Mouse (Mus musculus) limb, embryonic 13.5 days (tissue): ENCODE results near the gene Gm20388. TPM values are rescaled to one million over a fixed set of nuclear protein-coding genes. Genes with fewer than 3 reads are reported as not detected.

Source experiments
- ATAC-seq: fragments of 200-750 bp; cut with Nextera tagmentation; 2 replicates; pipeline ENCODE4 v1.8.0; 2017; ENCODE audit warnings: low read depth, moderate number of reproducible peaks, moderate TSS enrichment; ENCODE audit not compliant: low FRiP score
- H3K27ac ChIP-seq: fragments of 300-500 bp; sonication (generic); 2 replicates; pipeline ENCODE4 v1.5.1; 2015; ENCODE audit warnings: inconsistent platforms, mild to moderate bottlenecking, moderate library complexity
- H3K27me3 ChIP-seq: fragments of 300-500 bp; sonication (generic); 2 replicates; pipeline ENCODE4 v1.6.1; 2015; ENCODE audit warnings: mild to moderate bottlenecking, inconsistent platforms
- H3K36me3 ChIP-seq: fragments of 300-500 bp; sonication (generic); 2 replicates; pipeline ENCODE4 v1.6.1; 2015; ENCODE audit warnings: inconsistent platforms, mild to moderate bottlenecking, moderate library complexity
- H3K4me1 ChIP-seq: fragments of 300-500 bp; sonication (generic); 2 replicates; pipeline ENCODE4 v1.6.1; 2015; ENCODE audit warnings: inconsistent platforms
- H3K4me2 ChIP-seq: fragments of 300-500 bp; sonication (generic); replicated peaks from 2 replicates; pipeline ENCODE4 v1.6.1; 2015; ENCODE audit warnings: inconsistent platforms, mild to moderate bottlenecking, moderate library complexity
- H3K4me3 ChIP-seq: fragments of 300-500 bp; sonication (generic); 2 replicates; pipeline ENCODE4 v1.5.1; 2015; ENCODE audit warnings: moderate library complexity, mild to moderate bottlenecking, inconsistent platforms
- H3K9ac ChIP-seq: fragments of 300-500 bp; sonication (generic); 2 replicates; pipeline ENCODE4 v1.6.1; 2015; ENCODE audit warnings: mild to moderate bottlenecking, inconsistent platforms
- H3K9me3 ChIP-seq: fragments of 300-500 bp; sonication (generic); 2 replicates; pipeline ENCODE4 v1.6.1; 2016; ENCODE audit warnings: inconsistent platforms
- WGBS: fragments of 180-500 bp; shearing (Covaris S2); methylation state at CpG from one replicate; pipeline ENCODE4 v1.1.7; 2015; 5-methylcytosine and 5-hydroxymethylcytosine counted together
- polyA plus RNA-seq: library from polyadenylated mRNA; unstranded; fragments of >200 nt; fragmentation: Nextera tagmentation; extraction: Ambion mirVana; gene quantifications from 2 replicates; pipeline ENCODE4 v1.2.1, GENCODE M21; 2015

Gene Gm20388
- polyA plus RNA-seq, 1 experiment from 2014 or later: 7.1 TPM

DNA sequence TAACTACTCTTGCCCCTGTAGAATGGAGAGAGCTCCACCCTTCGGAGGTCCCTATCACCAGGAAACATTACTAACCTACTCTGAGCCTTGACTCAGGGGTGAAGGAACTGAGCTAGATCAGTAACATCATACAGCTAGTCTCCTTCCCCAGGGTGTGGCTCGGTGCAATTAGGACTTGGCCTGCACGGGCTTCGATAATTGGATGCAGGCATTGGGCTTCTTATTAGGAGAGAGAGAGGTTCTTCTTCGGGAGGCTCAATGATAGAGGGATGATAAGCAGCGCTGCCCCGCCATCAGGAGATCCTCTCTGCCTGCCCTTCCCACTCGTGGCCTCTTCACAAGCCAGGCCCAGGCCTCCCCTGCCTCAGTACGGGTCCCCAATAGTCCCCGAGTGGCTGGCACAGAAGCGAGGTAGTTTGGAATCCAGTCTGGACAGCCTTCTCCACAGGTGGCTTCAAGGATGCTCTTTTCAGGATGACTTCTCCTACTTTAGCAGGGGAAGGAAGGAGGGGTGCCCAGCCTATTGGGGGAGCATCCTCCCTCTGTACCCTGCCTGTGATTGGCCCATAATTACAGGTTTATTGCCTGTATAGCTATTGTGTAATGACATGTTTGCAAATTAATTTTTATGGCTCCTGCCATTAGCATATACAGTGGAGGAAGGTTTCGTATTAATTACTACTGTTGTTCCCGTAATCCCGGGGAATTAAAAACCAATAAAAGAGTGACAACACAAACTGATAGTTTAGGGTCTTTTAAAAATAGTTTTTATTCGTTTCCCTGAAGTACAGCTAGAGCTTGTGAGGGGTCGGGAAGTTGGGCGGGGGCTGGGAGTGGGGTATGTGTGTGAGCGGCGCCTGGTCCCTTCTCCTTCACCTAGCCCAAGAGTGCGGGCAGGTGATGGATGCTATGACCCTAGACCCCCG lies 575.2 kb downstream of the Gm20388 start:
- Histone ChIP-seq H3K36me3 (no peaks in the 10 kb centered on the region), H3K9me3 (no peaks in the 10 kb centered on the region), H3K4me2 (peak overlapping the region; percentile 100), H3K27me3 (peaks cover 62% of the 10 kb centered on the region), H3K27ac (no peak overlapping the region), H3K4me3 (peak overlapping the region; percentile 72; the same call in 1 of the 2 replicates), H3K9ac (peak overlapping the region; percentile 20; the same call in 1 of the 2 replicates), H3K4me1 (peaks cover 69% of the 10 kb centered on the region)
- no peak for ATAC-seq
- 17% methylated on average over 21 of the region's 21 CpGs for WGBS

DNA sequence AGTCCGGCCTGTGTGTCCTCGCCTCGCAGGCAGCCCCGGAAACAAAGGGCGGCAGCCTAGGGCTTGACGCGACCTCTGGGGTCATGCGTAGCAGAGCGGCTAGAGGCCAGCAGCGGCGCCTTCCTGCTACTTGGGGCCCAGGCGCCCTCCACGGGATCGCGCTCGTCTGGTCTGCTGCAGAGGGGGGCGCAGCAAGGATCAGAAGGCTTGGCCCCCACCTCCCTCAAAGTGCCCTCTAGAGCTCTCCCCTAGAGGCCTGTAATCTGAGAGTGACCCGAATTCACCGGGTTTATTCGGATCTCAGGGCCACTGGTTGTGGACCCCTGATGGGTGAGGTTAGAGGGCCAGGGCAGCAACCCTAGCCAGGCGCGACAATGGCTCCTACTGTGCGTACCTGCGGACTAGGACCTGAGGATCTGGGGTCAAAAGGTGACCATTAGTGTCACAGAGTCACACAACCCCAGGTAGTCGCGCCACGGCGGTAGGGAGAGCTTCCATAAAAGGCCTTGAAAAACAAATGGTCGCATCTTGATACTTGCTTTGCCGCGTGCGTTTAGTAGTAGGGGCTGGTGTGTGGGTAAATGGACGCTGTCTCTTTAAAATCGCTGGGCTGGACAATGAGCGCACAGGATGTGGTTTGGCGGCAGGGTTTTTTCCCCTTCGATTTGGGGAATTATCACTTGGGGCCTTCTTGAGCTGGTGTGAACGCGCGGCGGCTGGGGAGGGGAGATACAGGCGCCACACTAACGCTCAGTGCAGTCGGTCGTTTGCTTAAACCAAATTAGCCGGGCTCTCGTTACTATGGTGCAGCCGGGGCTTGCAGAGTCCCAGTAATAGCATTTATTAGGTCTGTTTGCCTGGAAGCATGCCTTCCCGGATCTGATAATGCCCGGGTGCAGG lies 576.1 kb downstream of the Gm20388 start:
- Histone ChIP-seq H3K27ac (0 out of 2 replicates have a peak overlapping the region, but pooled peaks have one; percentile 63), H3K9ac (peak overlapping the region; percentile 79; the same call in 1 of the 2 replicates), H3K4me2 (peak overlapping the region; percentile 100), H3K4me3 (peak overlapping the region; percentile 72), H3K36me3 (no peaks in the 10 kb centered on the region), H3K9me3 (no peaks in the 10 kb centered on the region), H3K4me1 (peaks cover 78% of the 10 kb centered on the region), H3K27me3 (peaks cover 71% of the 10 kb centered on the region)
- 1% methylated on average over 50 of the region's 50 CpGs for WGBS
- peak; percentile 7; the same call in 1 of the 2 replicates for ATAC-seq

DNA sequence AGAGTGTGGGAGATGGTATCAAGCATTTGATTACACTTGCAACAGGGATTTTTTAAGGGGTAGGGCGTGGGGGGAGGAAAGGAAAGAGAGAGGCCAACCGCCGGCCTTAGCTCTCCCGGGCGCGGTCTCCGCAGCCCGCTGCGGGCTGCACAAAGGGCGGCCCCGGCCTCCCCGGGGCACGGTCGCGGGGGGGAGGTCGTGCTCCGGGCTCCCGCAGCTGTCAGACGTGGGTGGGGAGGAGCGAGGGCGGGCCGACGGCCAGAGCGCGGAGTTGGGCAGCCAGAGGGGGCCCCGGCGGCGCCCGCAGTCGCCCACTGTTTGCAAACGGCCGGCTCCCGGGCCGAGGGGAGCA lies 576.7 kb downstream of the Gm20388 start:
- Histone ChIP-seq H3K4me1 (peaks cover 85% of the 10 kb centered on the region), H3K9me3 (no peaks in the 10 kb centered on the region), H3K27ac (peak overlapping the region; percentile 63), H3K27me3 (peaks cover 68% of the 10 kb centered on the region), H3K9ac (peak overlapping the region; percentile 79), H3K4me3 (peak overlapping the region; percentile 72), H3K4me2 (peak overlapping the region; percentile 100), H3K36me3 (no peaks in the 10 kb centered on the region)
- ATAC-seq: peak; percentile 18; the same call in 1 of the 2 replicates
- WGBS: 0% methylated on average over 14 of the region's 34 CpGs

DNA sequence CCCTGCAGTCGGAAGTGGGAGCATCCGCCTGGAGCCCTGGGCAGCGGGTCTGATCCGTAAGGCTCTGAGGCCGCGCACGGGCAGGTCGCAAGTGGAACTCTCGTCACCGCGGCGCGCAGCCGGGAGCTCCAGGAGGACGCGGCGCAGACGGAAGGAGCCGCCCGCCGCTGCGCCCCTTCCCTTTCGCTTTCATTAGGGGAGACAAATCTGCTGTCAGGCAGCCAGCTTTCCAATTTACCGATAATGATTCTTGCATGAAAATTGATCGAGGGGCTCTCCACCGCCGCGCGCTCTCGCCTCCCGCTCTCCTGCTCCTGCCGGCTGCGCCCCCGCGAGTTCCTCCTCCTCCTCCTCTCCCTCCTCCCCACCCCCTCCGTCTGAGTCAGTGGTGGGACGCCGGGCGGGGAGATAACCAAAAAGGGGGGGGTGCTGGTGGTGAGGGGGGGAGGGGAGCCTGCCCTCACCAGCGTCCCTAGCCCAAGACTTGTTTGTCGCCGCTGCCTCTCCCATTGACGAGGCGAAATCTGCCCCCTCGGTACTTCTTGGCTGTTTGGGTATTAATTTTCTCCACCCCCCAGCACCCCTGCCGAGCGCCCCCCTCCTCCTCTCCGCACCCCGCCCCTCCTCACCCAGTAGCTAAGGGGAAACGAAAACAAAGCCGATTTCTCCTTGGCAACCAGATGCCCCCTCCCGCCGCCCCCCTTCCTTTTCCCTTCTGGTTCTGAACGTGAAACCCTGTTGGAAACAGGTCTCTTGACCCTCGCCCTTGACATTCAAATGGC lies 577.3 kb downstream of the Gm20388 start:
- H3K4me1 ChIP-seq: peaks cover 90% of the 10 kb centered on the region
- peak overlapping the region; percentile 100 for H3K4me2 ChIP-seq
- H3K9ac ChIP-seq: peak overlapping the region; percentile 79
- no peaks in the 10 kb centered on the region for H3K36me3 ChIP-seq
- WGBS: under 1% methylated on average over 53 of the region's 55 CpGs
- peak overlapping the region; percentile 63 for H3K27ac ChIP-seq
- H3K9me3 ChIP-seq: no peaks in the 10 kb centered on the region
- H3K4me3 ChIP-seq: peak overlapping the region; percentile 72
- ATAC-seq: peak; percentile 21; the same call in 1 of the 2 replicates
- peaks cover 69% of the 10 kb centered on the region for H3K27me3 ChIP-seq

DNA sequence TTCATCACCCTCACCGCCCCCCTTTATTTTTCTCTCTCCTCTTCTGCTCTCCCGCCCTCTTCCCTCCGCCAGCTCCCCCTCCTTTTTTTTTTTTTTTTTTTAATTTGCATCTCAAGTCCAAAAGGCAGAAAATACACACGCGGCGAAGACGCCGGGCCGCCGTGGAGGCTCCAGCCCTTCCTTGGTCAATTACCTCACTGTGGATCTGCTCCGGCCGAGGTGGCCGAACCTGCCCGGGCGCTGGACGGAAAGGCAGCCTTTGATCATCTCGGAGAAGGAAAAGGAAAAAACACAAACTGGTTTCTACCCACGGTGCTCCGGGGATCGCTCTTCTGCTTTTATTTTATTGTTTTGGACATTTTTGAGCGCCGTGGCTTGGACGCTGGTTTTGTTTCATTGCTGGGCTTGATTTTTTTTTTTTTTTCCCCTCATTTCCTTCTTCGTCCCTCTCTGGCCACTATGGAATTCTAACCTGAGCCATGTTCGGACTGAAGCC lies 578.0 kb downstream of the Gm20388 start:
- H3K4me1 ChIP-seq: peaks cover 98% of the 10 kb centered on the region
- peak overlapping the region; percentile 72 for H3K4me3 ChIP-seq
- H3K27ac ChIP-seq: peak overlapping the region; percentile 22; the same call in 1 of the 2 replicates
- H3K36me3 ChIP-seq: no peaks in the 10 kb centered on the region
- H3K9ac ChIP-seq: peak overlapping the region; percentile 79
- WGBS: under 1% methylated on average over 25 of the region's 25 CpGs
- no peak for ATAC-seq
- no peaks in the 10 kb centered on the region for H3K9me3 ChIP-seq
- H3K27me3 ChIP-seq: peaks cover 63% of the 10 kb centered on the region
- peak overlapping the region; percentile 100 for H3K4me2 ChIP-seq

DNA sequence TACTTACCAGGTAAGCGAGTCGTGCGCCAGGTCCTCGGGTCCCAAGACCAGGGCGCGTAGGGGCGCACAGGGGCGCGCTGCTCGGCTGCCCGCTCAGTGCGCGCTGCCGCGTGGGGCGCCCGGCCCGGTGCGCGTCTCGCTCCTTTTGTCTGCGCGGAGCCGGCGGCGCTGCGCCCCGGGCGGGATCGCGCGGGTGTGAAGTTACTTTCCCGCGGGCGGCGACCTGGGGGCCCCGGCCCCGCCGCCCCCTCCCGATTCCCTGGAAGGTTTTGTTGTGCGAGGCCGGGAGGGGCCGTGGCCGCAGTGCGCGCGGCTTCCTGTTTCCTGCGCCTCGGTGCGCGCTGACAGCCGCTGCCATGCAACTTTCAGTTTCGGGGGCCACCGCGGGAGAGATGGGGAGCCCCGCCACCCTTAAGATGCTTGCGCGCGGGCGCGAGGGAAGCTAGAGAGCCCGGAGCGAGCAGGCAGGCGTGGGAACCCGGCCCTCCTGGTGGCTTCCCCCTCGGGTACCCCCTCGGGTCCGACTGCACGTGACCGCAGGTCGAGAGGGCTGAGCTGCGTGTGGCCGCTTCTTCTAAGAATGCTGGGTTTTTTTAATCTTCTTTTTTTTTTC lies 578.6 kb downstream of the Gm20388 start:
- Histone ChIP-seq H3K36me3 (no peaks in the 10 kb centered on the region), H3K27ac (peak overlapping the region; percentile 22; the same call in 1 of the 2 replicates), H3K9ac (peak overlapping the region; percentile 79), H3K4me1 (peaks cover 99% of the 10 kb centered on the region), H3K27me3 (peaks cover 57% of the 10 kb centered on the region), H3K4me2 (peak overlapping the region; percentile 100), H3K9me3 (no peaks in the 10 kb centered on the region), H3K4me3 (peak overlapping the region; percentile 72)
- WGBS: under 1% methylated on average over 72 of the region's 73 CpGs
- ATAC-seq: no peak

DNA sequence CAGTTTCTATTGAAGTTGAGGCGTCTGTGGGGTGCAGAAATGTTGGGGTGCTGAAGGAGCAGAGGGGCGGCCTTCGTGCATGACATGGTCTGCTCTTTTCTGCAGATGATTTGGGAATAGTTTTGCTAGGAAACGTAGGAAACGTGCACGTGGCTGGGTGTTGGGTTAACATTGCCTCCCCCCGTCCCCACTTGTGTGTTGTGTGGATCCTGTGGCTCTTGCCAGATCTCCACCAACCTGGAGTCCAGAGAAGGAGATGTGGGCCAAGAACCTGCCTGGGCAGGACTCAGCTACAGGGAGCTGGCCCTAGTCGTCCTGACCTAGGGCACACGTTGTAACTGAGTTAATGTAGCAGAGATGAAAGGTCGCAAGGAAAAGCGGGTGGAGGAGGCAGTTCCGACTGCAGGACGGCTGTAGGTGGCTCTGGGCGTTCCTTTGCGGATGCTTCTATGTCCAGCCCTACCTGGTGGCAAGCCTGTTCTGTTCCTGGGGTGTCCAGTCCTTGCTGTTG lies 579.2 kb downstream of the Gm20388 start:
- Histone ChIP-seq H3K4me3 (peak overlapping the region; percentile 72), H3K4me2 (peak overlapping the region; percentile 100), H3K27me3 (peaks cover 52% of the 10 kb centered on the region), H3K9ac (peak overlapping the region; percentile 79), H3K27ac (no peak overlapping the region), H3K4me1 (peaks cover 99% of the 10 kb centered on the region), H3K36me3 (no peaks in the 10 kb centered on the region), H3K9me3 (no peaks in the 10 kb centered on the region)
- ATAC-seq: no peak
- 5% methylated on average over 15 of the region's 15 CpGs for WGBS

DNA sequence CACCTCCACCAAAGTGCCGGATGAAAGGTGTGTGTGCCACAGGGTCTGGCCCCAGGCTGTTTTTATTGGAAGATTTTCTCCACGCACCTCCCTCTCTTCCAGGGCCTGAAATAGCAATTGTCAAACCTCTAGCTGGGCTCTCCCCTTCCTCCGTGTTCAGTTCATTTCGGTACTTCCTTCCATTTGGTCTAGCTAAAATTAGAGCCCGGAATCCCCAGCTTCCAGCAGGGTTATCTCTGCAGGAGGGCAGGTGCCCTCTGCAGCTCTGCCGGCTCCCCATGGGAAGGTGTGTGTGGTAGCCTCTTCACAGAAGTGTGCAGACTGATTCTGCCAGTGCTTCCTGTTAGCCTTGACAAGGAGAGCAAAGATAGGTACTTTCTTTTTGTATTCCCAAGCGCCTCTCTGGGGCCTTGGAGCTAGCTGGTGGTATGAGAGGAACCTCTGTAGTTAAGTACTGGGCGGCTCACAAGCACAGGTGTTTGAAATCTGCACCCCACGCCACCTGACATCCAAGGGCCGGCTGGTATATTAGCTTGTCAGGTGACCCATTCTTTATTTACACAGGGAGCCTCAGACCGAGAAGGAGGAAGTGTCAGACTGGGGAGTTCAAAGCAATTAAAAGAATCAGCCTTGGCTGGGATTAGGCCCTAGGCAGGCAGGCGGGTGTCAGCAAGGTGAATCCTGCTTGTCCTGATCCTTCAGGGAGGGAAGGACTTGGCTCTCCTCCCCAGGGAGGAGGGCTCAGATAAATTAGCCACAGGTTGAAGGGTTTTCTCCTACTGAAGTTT lies 579.9 kb downstream of the Gm20388 start:
- 17% methylated on average over 12 of the region's 12 CpGs for whole genome bisulfite sequencing
- H3K9me3 ChIP-seq: no peaks in the 10 kb centered on the region
- no peak overlapping the region for H3K9ac ChIP-seq
- H3K36me3 ChIP-seq: no peaks in the 10 kb centered on the region
- no peak overlapping the region for H3K27ac ChIP-seq
- peak overlapping the region; percentile 100 for H3K4me2 ChIP-seq
- H3K4me3 ChIP-seq: peak overlapping the region; percentile 72
- ATAC-seq: no peak
- peaks cover 45% of the 10 kb centered on the region for H3K27me3 ChIP-seq
- H3K4me1 ChIP-seq: peaks cover 99% of the 10 kb centered on the region

DNA sequence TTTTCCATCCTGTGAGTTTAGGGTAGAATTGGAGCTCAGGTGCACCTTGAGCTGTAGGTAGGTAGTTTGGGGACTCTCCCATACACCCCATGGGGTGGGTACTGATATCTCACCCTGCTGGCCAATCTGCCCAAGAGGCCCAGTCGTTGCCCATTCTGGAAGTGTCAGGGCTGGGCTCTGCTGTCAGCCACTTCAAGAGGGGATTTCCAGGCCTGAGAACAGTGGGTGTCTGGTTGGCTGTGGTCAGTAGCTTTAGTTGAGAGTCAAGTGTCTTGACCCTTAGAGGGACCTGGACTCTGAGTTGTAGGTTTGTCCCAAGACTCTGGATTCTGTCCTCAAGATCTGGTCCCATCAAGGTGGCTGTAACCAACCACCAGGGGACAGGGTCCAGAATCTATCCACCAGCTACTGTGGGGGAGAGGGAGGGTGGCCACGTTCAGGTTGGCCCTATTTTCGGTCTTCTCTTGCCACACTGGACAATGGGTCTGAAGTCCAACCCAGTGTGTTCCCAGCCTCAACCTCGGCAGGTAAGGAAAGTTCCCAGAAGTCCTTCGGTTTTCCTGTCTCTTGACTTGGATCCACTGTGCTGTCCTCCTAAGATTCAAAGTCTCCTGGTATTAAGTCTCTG lies 580.6 kb downstream of the Gm20388 start:
- Histone ChIP-seq H3K9ac (no peak overlapping the region), H3K9me3 (no peaks in the 10 kb centered on the region), H3K36me3 (no peaks in the 10 kb centered on the region), H3K4me1 (peaks cover 94% of the 10 kb centered on the region), H3K4me2 (peak overlapping the region; percentile 100), H3K4me3 (no peak overlapping the region), H3K27ac (no peak overlapping the region), H3K27me3 (peaks cover 37% of the 10 kb centered on the region)
- ATAC-seq: no peak
- WGBS: 60% methylated on average over 5 of the region's 5 CpGs
